Mouse (Mus musculus) limb, embryonic 10.5 days (tissue): ENCODE data around the gene Ppa2. TPM values are rescaled to one million over a fixed set of nuclear protein-coding genes. Genes with fewer than 3 reads are reported as not detected.

ENCODE experiments used
- DNase-seq: peaks from one replicate; pipeline ENCODE4 v3.0.0-alpha.2; 2017; ENCODE audit warnings: low spot score
- H3K27ac ChIP-seq: fragments of 300-500 bp; sonication (generic); 2 replicates; pipeline ENCODE4 v1.5.1; 2016; ENCODE audit warnings: mild to moderate bottlenecking
- H3K27me3 ChIP-seq: fragments of 300-500 bp; sonication (generic); 2 replicates; pipeline ENCODE4 v1.6.1; 2016; ENCODE audit warnings: low read depth, mild to moderate bottlenecking; ENCODE audit not compliant: poor library complexity, severe bottlenecking
- H3K36me3 ChIP-seq: fragments of 300-500 bp; sonication (generic); 2 replicates; pipeline ENCODE4 v1.6.1; 2016; ENCODE audit warnings: mild to moderate bottlenecking, moderate library complexity
- H3K4me1 ChIP-seq: fragments of 300-500 bp; sonication (generic); 2 replicates; pipeline ENCODE4 v1.6.1; 2016
- H3K4me3 ChIP-seq: fragments of 300-500 bp; sonication (generic); 2 replicates; pipeline ENCODE4 v1.5.1; 2016; ENCODE audit warnings: mild to moderate bottlenecking, moderate library complexity
- H3K9me3 ChIP-seq: fragments of 300-500 bp; sonication (generic); replicated peaks from 2 replicates; pipeline ENCODE4 v1.6.1; 2016; ENCODE audit warnings: mild to moderate bottlenecking
- WGBS: fragments of 180-500 bp; shearing (Covaris S2); methylation state at CpG from one replicate; pipeline ENCODE4 v1.1.7; 2016; 5-methylcytosine and 5-hydroxymethylcytosine counted together
- polyA plus RNA-seq: library from polyadenylated mRNA; unstranded; fragments of >200 nt; fragmentation: Nextera tagmentation; extraction: Ambion mirVana; gene quantifications from 2 replicates; pipeline ENCODE4 v1.2.1, GENCODE M21; 2016

Ppa2 gene
- polyA plus RNA-seq, 1 experiment from 2014 or later, result 81.7 TPM

- 96% methylated on average over 1 of the region's 1 CpGs for WGBS
- DNase-seq, result no peak
- H3K27me3 ChIP-seq, result no peaks in the 10 kb centered on the region
- no peak overlapping the region for H3K4me3 ChIP-seq
- H3K4me1 ChIP-seq, result peaks cover 9% of the 10 kb centered on the region; the same call in 1 of the 2 replicates
- H3K36me3 ChIP-seq, result peaks cover 44% of the 10 kb centered on the region
- H3K9me3 ChIP-seq, result peaks cover 2% of the 10 kb centered on the region; the same call in 1 of the 2 replicates
- no peak overlapping the region for H3K27ac ChIP-seq
These were observed 70.1 kb downstream of the Ppa2 start for GRCm38 (mm10) chr3:133379997-133380396.

- no peak for DNase-seq
- WGBS, result 88% methylated on average over 11 of the region's 11 CpGs
- peaks cover 2% of the 10 kb centered on the region; the same call in 1 of the 2 replicates for H3K9me3 ChIP-seq
- H3K4me3 ChIP-seq, result no peak overlapping the region
- peaks cover 9% of the 10 kb centered on the region; the same call in 1 of the 2 replicates for H3K4me1 ChIP-seq
- H3K27me3 ChIP-seq, result no peaks in the 10 kb centered on the region
- H3K27ac ChIP-seq, result no peak overlapping the region
- peaks cover 36% of the 10 kb centered on the region for H3K36me3 ChIP-seq
These were observed 71.6 kb downstream of the Ppa2 start for GRCm38 (mm10) chr3:133381519-133381918.

- no peak for DNase-seq
- 52% methylated on average over 9 of the region's 9 CpGs for WGBS
- Histone ChIP-seq H3K9me3 (peaks cover 2% of the 10 kb centered on the region; the same call in 1 of the 2 replicates), H3K27ac (no peak overlapping the region), H3K4me3 (no peak overlapping the region), H3K4me1 (peaks cover 9% of the 10 kb centered on the region; the same call in 1 of the 2 replicates), H3K27me3 (no peaks in the 10 kb centered on the region), H3K36me3 (peaks cover 29% of the 10 kb centered on the region)
These were observed 72.2 kb downstream of the Ppa2 start for GRCm38 (mm10) chr3:133382147-133382546.

- H3K36me3 ChIP-seq, result peaks cover 9% of the 10 kb centered on the region
- 56% methylated on average over 6 of the region's 6 CpGs for WGBS
- H3K4me3 ChIP-seq, result no peak overlapping the region
- peaks cover 9% of the 10 kb centered on the region; the same call in 1 of the 2 replicates for H3K4me1 ChIP-seq
- H3K9me3 ChIP-seq, result no peaks in the 10 kb centered on the region
- H3K27ac ChIP-seq, result no peak overlapping the region
- no peaks in the 10 kb centered on the region for H3K27me3 ChIP-seq
- no peak for DNase-seq
These were observed 74.3 kb downstream of the Ppa2 start for GRCm38 (mm10) chr3:133384164-133384708.

GRCm38 (mm10) chr3:133387283-133387682, 77.4 kb downstream of the Ppa2 start:
- no peaks in the 10 kb centered on the region for H3K9me3 ChIP-seq
- 81% methylated on average over 7 of the region's 7 CpGs for WGBS
- peaks cover 9% of the 10 kb centered on the region; the same call in 1 of the 2 replicates for H3K4me1 ChIP-seq
- H3K27me3 ChIP-seq, result no peaks in the 10 kb centered on the region
- no peak overlapping the region for H3K4me3 ChIP-seq
- H3K36me3 ChIP-seq, result no peaks in the 10 kb centered on the region
- DNase-seq, result no peak
- no peak overlapping the region for H3K27ac ChIP-seq

GRCm38 (mm10) chr3:133389803-133390387, 80.0 kb downstream of the Ppa2 start:
- 96% methylated on average over 10 of the region's 10 CpGs for WGBS
- H3K27me3 ChIP-seq, result no peaks in the 10 kb centered on the region
- H3K27ac ChIP-seq, result no peak overlapping the region
- no peaks in the 10 kb centered on the region for H3K4me1 ChIP-seq
- no peak for DNase-seq
- H3K4me3 ChIP-seq, result no peak overlapping the region
- H3K9me3 ChIP-seq, result no peaks in the 10 kb centered on the region
- H3K36me3 ChIP-seq, result no peaks in the 10 kb centered on the region

GRCm38 (mm10) chr3:133394531-133394930, 84.6 kb downstream of the Ppa2 start:
- no peak overlapping the region for H3K4me3 ChIP-seq
- no peak for DNase-seq
- WGBS, result 82% methylated on average over 2 of the region's 2 CpGs
- H3K9me3 ChIP-seq, result no peaks in the 10 kb centered on the region
- no peaks in the 10 kb centered on the region for H3K4me1 ChIP-seq
- H3K36me3 ChIP-seq, result no peaks in the 10 kb centered on the region
- H3K27me3 ChIP-seq, result no peaks in the 10 kb centered on the region
- H3K27ac ChIP-seq, result no peak overlapping the region

- DNase-seq, result no peak
- Histone ChIP-seq H3K27me3 (no peaks in the 10 kb centered on the region), H3K4me3 (no peak overlapping the region), H3K36me3 (no peaks in the 10 kb centered on the region), H3K9me3 (no peaks in the 10 kb centered on the region), H3K4me1 (no peaks in the 10 kb centered on the region), H3K27ac (no peak overlapping the region)
- 89% methylated on average over 4 of the region's 4 CpGs for WGBS
These were observed 93.9 kb downstream of the Ppa2 start for GRCm38 (mm10) chr3:133403849-133404248.

GRCm38 (mm10) chr3:133405636-133406035, 95.7 kb downstream of the Ppa2 start:
- Histone ChIP-seq H3K27ac (no peak overlapping the region), H3K4me1 (no peaks in the 10 kb centered on the region), H3K9me3 (no peaks in the 10 kb centered on the region), H3K4me3 (no peak overlapping the region), H3K27me3 (no peaks in the 10 kb centered on the region), H3K36me3 (no peaks in the 10 kb centered on the region)
- WGBS, result 92% methylated on average over 3 of the region's 3 CpGs
- DNase-seq, result no peak

GRCm38 (mm10) chr3:133406248-133406647, 96.3 kb downstream of the Ppa2 start:
- no peaks in the 10 kb centered on the region for H3K27me3 ChIP-seq
- H3K9me3 ChIP-seq, result no peaks in the 10 kb centered on the region
- no peaks in the 10 kb centered on the region for H3K36me3 ChIP-seq
- H3K4me3 ChIP-seq, result no peak overlapping the region
- 89% methylated on average over 5 of the region's 5 CpGs for WGBS
- no peaks in the 10 kb centered on the region for H3K4me1 ChIP-seq
- no peak overlapping the region for H3K27ac ChIP-seq
- no peak for DNase-seq

- H3K4me1 ChIP-seq, result no peaks in the 10 kb centered on the region
- no peak overlapping the region for H3K27ac ChIP-seq
- H3K9me3 ChIP-seq, result no peaks in the 10 kb centered on the region
- no peak overlapping the region for H3K4me3 ChIP-seq
- no peak for DNase-seq
- no peaks in the 10 kb centered on the region for H3K27me3 ChIP-seq
- WGBS, result 85% methylated on average over 4 of the region's 4 CpGs
- no peaks in the 10 kb centered on the region for H3K36me3 ChIP-seq
These were observed 101.3 kb downstream of the Ppa2 start for GRCm38 (mm10) chr3:133411123-133411675.

GRCm38 (mm10) chr3:133411768-133412167, 101.9 kb downstream of the Ppa2 start:
- WGBS, result 83% methylated on average over 8 of the region's 8 CpGs
- no peak for DNase-seq
- no peaks in the 10 kb centered on the region for H3K4me1 ChIP-seq
- H3K4me3 ChIP-seq, result no peak overlapping the region
- no peaks in the 10 kb centered on the region for H3K9me3 ChIP-seq
- no peaks in the 10 kb centered on the region for H3K36me3 ChIP-seq
- no peak overlapping the region for H3K27ac ChIP-seq
- no peaks in the 10 kb centered on the region for H3K27me3 ChIP-seq

- 90% methylated on average over 4 of the region's 4 CpGs for WGBS
- Histone ChIP-seq H3K4me3 (no peak overlapping the region), H3K36me3 (no peaks in the 10 kb centered on the region), H3K27me3 (no peaks in the 10 kb centered on the region), H3K27ac (no peak overlapping the region), H3K4me1 (no peaks in the 10 kb centered on the region), H3K9me3 (no peaks in the 10 kb centered on the region)
- no peak for DNase-seq
These were observed 104.8 kb downstream of the Ppa2 start for GRCm38 (mm10) chr3:133414747-133415146.
